Mouse (Mus musculus) spleen, adult 2 months (tissue): ENCODE data around the gene Evi5l.

Experiments
- CTCF ChIP-seq: fragments of 200-500 bp; IDR thresholded peaks from 2 replicates; pipeline ENCODE4 v1.5.1; 2011; ENCODE audit warnings: mild to moderate bottlenecking, inconsistent platforms; ENCODE audit not compliant: insufficient read depth, insufficient read length, insufficient replicate concordance; ENCODE audit errors: extremely low read depth
- POLR2A ChIP-seq: fragments of 200-500 bp; IDR thresholded peaks from 2 replicates; pipeline ENCODE4 v1.6.1; 2011; ENCODE audit warnings: low read depth, low read length, inconsistent platforms

DNA sequence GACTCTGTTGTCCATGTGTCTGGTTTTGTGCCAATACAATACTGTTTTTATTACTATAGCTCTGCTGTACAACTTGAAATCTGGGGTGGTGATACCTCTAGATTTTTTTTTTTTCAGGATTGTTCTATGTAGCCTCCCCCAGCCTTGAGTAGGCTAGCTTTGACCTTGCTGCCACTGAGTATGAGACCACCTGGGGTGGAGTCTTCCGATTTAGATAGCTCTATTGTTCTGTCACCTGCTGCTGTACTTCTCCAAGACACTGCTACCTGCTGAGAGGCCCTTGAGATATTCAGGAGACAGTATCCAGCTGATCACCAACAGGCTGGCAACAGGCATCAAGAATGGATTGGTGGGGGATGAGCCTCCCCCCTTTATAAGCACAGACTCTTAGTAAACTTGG lies 19.1 kb upstream of the Evi5l start:
- TF ChIP-seq POLR2A (no peak), CTCF (no peak)
